Mouse (Mus musculus): ENCODE results near the gene Gm20388. TPM values are rescaled to one million over a fixed set of nuclear protein-coding genes. Genes with fewer than 3 reads are reported as not detected.
A peak's percentile ranks its signal among the peaks of the same experiment; 100 is the strongest.

Gene Gm20388
- total and polyA plus RNA-seq, 3 experiments: 0.02 to 0.05 TPM; not detected in 1

DNA sequence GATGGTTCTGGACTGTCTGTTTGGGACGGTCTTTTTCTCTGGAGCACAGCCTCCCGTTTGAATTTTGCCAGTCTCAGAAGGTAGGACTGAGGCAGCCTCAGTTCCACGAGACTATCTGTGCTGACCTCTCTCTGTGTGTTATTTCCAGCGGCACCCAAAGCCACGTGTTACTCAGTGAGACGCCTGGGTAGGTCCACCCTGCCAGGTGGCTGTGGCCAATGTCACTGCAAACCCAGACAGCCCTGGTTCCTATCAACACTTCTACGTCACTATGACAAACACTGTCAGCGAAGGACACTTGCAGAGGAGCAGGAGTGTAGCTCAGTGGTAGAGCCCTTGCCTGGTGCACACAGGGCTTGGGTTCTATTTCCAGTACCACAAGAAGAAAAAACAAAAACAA is 3381.1 kb downstream of the Gm20388 start:
- DNase-seq (ENCODE audit: low spot score) (no peak), ATAC-seq (ENCODE audit: extremely low read depth, insufficient number of reproducible peaks, low FRiP score, poor library complexity, severe bottlenecking) (no peak)
- Histone ChIP-seq H3K9me3 (replicated peaks) (no peaks in the 10 kb centered on the region), H3K27me3 (ENCODE audit: insufficient read depth, low read length) (no peaks in the 10 kb centered on the region), H3K4me3 (ENCODE audit: low read depth, low read length) (no peak overlapping the region), H3K36me3 (replicated peaks) (peaks cover 93% of the 10 kb centered on the region), H3K4me1 (ENCODE audit: insufficient read depth, low read depth, low read length) (no peaks in the 10 kb centered on the region)
- TF ChIP-seq GATA2 (IDR thresholded peaks at IDR 0.05; ENCODE audit: borderline replicate concordance, low read depth, low read length) (no peak), CTCF (IDR thresholded peaks at IDR 0.05; ENCODE audit: low read depth, low read length) (no peak), TAL1 (conservative IDR thresholded peaks at IDR 0.05; ENCODE audit: low read depth, low read length) (no peak), GATA1 (IDR thresholded peaks at IDR 0.05; ENCODE audit: borderline replicate concordance, low read length) (no peak), POLR2AphosphoS5 (IDR thresholded peaks at IDR 0.05; ENCODE audit: insufficient replicate concordance, low read depth, low read length) (no peak)

DNA sequence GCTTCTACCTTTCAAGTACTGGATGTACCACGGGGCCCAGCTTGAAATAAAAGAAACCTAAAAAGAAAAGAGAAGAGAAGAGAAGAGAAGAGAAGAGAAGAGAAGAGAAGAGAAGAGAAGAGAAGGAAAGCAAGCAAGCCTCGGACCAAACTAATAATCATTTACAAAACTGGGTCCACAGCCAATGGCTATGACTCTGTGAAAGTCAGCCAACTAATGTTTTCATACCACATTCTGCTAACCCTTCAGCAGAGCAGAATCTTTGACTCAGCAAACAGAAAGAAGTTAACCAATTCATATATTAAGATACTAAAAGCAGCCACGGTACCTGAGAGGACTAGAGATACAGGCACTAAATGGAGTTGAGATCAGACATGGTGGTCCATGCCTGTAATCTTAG is 3381.6 kb downstream of the Gm20388 start:
- DNase-seq (ENCODE audit: low spot score) (no peak), ATAC-seq (ENCODE audit: extremely low read depth, insufficient number of reproducible peaks, low FRiP score, poor library complexity, severe bottlenecking) (no peak)
- TF ChIP-seq CTCF (IDR thresholded peaks at IDR 0.05; ENCODE audit: low read depth, low read length) (no peak), POLR2AphosphoS5 (IDR thresholded peaks at IDR 0.05; ENCODE audit: insufficient replicate concordance, low read depth, low read length) (no peak), GATA1 (IDR thresholded peaks at IDR 0.05; ENCODE audit: borderline replicate concordance, low read length) (no peak), TAL1 (conservative IDR thresholded peaks at IDR 0.05; ENCODE audit: low read depth, low read length) (no peak), GATA2 (IDR thresholded peaks at IDR 0.05; ENCODE audit: borderline replicate concordance, low read depth, low read length) (no peak)
- H3K9me3 ChIP-seq (replicated peaks): no peaks in the 10 kb centered on the region
- H3K36me3 ChIP-seq (replicated peaks): peaks cover 92% of the 10 kb centered on the region
- no peaks in the 10 kb centered on the region for H3K27me3 ChIP-seq (ENCODE audit: insufficient read depth, low read length)
- no peak overlapping the region for H3K4me3 ChIP-seq (ENCODE audit: low read depth, low read length)
- no peaks in the 10 kb centered on the region for H3K4me1 ChIP-seq (ENCODE audit: insufficient read depth, low read depth, low read length)

DNA sequence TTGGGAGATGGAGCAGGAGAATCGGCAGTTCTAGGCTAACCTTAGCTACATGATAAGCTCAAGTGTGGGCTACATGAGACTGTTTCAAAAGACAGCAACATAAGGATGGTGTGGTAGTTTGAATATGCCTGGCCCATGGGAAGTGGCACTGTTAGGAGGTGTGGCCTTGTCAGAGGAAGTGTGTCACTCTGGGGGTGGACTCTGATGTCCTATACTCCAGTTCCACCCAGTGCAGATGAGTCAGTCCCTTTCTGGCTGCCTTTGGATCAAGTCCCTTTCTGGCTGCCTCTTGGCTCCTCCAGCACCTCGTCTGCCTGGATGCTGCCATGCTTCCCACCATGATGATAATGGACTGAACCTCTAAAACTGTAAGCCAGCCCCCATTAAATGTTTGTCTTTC is 3382.1 kb downstream of the Gm20388 start:
- Histone ChIP-seq H3K9me3 (replicated peaks) (no peaks in the 10 kb centered on the region), H3K36me3 (replicated peaks) (peaks cover 92% of the 10 kb centered on the region), H3K4me1 (ENCODE audit: insufficient read depth, low read depth, low read length) (no peaks in the 10 kb centered on the region), H3K27me3 (ENCODE audit: insufficient read depth, low read length) (no peaks in the 10 kb centered on the region), H3K4me3 (ENCODE audit: low read depth, low read length) (no peak overlapping the region)
- ATAC-seq (ENCODE audit: extremely low read depth, insufficient number of reproducible peaks, low FRiP score, poor library complexity, severe bottlenecking): no peak
- no peak for DNase-seq (ENCODE audit: low spot score)
- TF ChIP-seq TAL1 (conservative IDR thresholded peaks at IDR 0.05; ENCODE audit: low read depth, low read length) (no peak), GATA2 (IDR thresholded peaks at IDR 0.05; ENCODE audit: borderline replicate concordance, low read depth, low read length) (no peak), CTCF (IDR thresholded peaks at IDR 0.05; ENCODE audit: low read depth, low read length) (no peak), POLR2AphosphoS5 (IDR thresholded peaks at IDR 0.05; ENCODE audit: insufficient replicate concordance, low read depth, low read length) (no peak)

DNA sequence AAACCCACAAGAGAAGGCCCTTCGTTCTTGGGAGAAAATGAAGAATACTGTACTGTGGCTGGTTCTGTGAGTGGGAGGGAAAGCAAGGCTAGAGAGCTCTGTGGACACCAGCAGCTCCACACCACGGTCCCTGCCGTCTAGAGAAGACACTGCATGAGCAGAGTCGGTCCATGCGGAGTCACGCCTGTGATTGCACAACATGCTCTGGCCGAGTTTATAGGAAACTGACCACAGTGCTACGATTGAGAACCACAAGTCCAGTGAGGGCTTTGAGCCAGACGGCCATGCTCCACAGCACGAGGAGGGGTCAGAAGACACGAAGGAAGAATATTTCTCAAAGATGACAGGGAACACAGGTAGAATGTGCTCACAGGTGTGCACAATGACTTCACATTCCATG is 3387.7 kb downstream of the Gm20388 start:
- Histone ChIP-seq H3K27me3 (ENCODE audit: insufficient read depth, low read length) (no peaks in the 10 kb centered on the region), H3K9me3 (replicated peaks) (no peaks in the 10 kb centered on the region), H3K36me3 (replicated peaks) (peaks cover 86% of the 10 kb centered on the region), H3K4me1 (ENCODE audit: insufficient read depth, low read depth, low read length) (no peaks in the 10 kb centered on the region; the same call in 1 of the 2 replicates), H3K4me3 (ENCODE audit: low read depth, low read length) (no peak overlapping the region)
- DNase-seq (ENCODE audit: low spot score): no peak
- no peak for ATAC-seq (ENCODE audit: extremely low read depth, insufficient number of reproducible peaks, low FRiP score, poor library complexity, severe bottlenecking)
- no peak for TF ChIP-seq GATA2 (IDR thresholded peaks at IDR 0.05; ENCODE audit: borderline replicate concordance, low read depth, low read length)
- no peak for TF ChIP-seq POLR2AphosphoS5 (IDR thresholded peaks at IDR 0.05; ENCODE audit: insufficient replicate concordance, low read depth, low read length)
- TF ChIP-seq CTCF (IDR thresholded peaks at IDR 0.05; ENCODE audit: low read depth, low read length): no peak
- no peak for TF ChIP-seq GATA1 (IDR thresholded peaks at IDR 0.05; ENCODE audit: borderline replicate concordance, low read length)

DNA sequence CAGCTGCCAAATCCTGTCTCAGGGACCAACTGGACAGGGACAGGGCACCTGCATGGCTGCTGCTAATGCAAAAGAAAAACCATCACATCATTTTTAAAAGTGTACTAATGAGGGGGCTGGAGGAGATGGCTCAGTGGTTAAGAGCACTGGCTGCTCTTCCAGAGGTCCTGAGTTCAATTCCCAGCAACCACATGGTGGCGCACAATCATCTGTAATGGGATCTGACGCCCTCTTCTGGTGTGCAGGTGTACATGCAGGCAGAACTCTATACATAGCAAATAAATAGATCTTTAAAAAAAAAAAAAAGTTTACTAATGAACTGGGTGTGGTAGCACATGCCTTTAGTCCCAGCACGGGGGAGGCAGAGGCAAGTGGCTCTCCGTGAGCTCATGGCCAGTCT is 3398.1 kb downstream of the Gm20388 start:
- Histone ChIP-seq H3K4me1 (ENCODE audit: insufficient read depth, low read depth, low read length) (no peaks in the 10 kb centered on the region), H3K9me3 (replicated peaks) (no peaks in the 10 kb centered on the region), H3K27me3 (ENCODE audit: insufficient read depth, low read length) (no peaks in the 10 kb centered on the region), H3K4me3 (ENCODE audit: low read depth, low read length) (no peak overlapping the region), H3K36me3 (replicated peaks) (peaks cover 78% of the 10 kb centered on the region)
- ATAC-seq (ENCODE audit: extremely low read depth, insufficient number of reproducible peaks, low FRiP score, poor library complexity, severe bottlenecking): no peak
- TF ChIP-seq GATA1 (IDR thresholded peaks at IDR 0.05; ENCODE audit: borderline replicate concordance, low read length) (no peak), POLR2AphosphoS5 (IDR thresholded peaks at IDR 0.05; ENCODE audit: insufficient replicate concordance, low read depth, low read length) (no peak), CTCF (IDR thresholded peaks at IDR 0.05; ENCODE audit: low read depth, low read length) (no peak), GATA2 (IDR thresholded peaks at IDR 0.05; ENCODE audit: borderline replicate concordance, low read depth, low read length) (no peak), TAL1 (conservative IDR thresholded peaks at IDR 0.05; ENCODE audit: low read depth, low read length) (no peak)
- no peak for DNase-seq (ENCODE audit: low spot score)

DNA sequence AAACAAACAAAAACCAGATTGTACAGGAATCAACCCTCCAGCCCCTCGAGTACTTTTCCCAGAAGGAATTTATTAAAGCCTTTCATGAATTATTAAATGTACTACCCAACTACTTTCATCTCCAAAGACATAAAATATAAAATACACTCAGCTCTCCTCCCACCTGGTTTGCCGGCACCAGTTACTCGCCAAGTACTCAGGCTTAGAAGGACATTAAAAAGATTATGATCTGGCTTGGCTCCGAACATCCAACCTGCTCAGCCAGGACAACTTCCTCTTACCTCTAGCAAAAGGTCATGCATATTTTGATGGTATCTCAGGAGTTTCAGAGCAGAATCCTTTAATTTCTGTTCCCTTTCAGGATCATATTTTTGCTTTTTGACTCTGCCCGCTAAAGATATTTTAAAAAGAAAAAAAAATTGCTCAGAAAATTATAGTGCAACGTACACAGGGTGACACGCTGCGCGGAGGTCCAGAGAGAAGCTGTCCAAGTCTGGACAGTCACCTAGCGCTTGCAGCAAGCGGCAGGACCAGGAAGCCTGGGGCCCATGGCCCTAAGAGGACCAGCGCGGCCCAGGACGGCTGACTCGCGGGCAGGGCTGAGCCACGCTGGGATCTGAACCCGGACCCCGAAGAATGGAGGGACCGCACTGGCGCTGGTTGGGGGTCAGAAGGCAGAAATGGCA is 3407.3 kb downstream of the Gm20388 start:
- no peak for TF ChIP-seq TAL1 (conservative IDR thresholded peaks at IDR 0.05; ENCODE audit: low read depth, low read length)
- TF ChIP-seq POLR2AphosphoS5 (IDR thresholded peaks at IDR 0.05; ENCODE audit: insufficient replicate concordance, low read depth, low read length): no peak
- TF ChIP-seq GATA2 (IDR thresholded peaks at IDR 0.05; ENCODE audit: borderline replicate concordance, low read depth, low read length): no peak
- no peak for TF ChIP-seq CTCF (IDR thresholded peaks at IDR 0.05; ENCODE audit: low read depth, low read length)
- no peak for TF ChIP-seq GATA1 (IDR thresholded peaks at IDR 0.05; ENCODE audit: borderline replicate concordance, low read length)
- 0 out of 2 replicates have a peak, but pooled peaks have one; percentile 22 for ATAC-seq (ENCODE audit: extremely low read depth, insufficient number of reproducible peaks, low FRiP score, poor library complexity, severe bottlenecking)
- no peaks in the 10 kb centered on the region for H3K9me3 ChIP-seq (replicated peaks)

More for the DNA sequence above, 3407.3 kb downstream of the Gm20388 start:
- H3K4me1 ChIP-seq (ENCODE audit: insufficient read depth, low read depth, low read length): peaks cover 8% of the 10 kb centered on the region
- H3K27me3 ChIP-seq (ENCODE audit: insufficient read depth, low read length): peaks cover 10% of the 10 kb centered on the region; the same call in 1 of the 2 replicates
- H3K4me3 ChIP-seq (ENCODE audit: low read depth, low read length): peak overlapping the region; percentile 78
- H3K36me3 ChIP-seq (replicated peaks): peaks cover 25% of the 10 kb centered on the region
- DNase-seq (ENCODE audit: low spot score): no peak

All from G1E (cell line).